Mouse (Mus musculus) gastrocnemius, postnatal 10 days (tissue): Measurements from ENCODE around the gene Tmem94. TPM values are rescaled to one million over a fixed set of nuclear protein-coding genes. Genes with fewer than 3 reads are reported as not detected.

Experiments used
- DNase-seq: peaks from one replicate; pipeline ENCODE4 v3.0.0; 2021; ENCODE audit warnings: mixed read lengths
- microRNA-seq, 2 experiments: library from miRNA; unstranded; fragments of <30 nt; microRNA quantifications; one replicate each; pipeline ENCODE4 v1.2.0; 2021
- total RNA-seq, 2 experiments: library from RNA; stranded (reverse); gene quantifications; 2 replicates each; pipeline ENCODE4 v1.2.3; 2021

Gene Tmem94
- total RNA-seq, 2 experiments from 2014 or later = 55.6 to 60.0 TPM

GRCm38 (mm10) chr11:115832064-115832463 is 66.8 kb downstream of the Tmem94 start:
- DNase-seq = no peak

GRCm38 (mm10) chr11:115832523-115832922 is 67.3 kb downstream of the Tmem94 start:
- peak; percentile 48 for DNase-seq

GRCm38 (mm10) chr11:115833021-115833513 is 67.8 kb downstream of the Tmem94 start:
- no peak for DNase-seq

DNA sequence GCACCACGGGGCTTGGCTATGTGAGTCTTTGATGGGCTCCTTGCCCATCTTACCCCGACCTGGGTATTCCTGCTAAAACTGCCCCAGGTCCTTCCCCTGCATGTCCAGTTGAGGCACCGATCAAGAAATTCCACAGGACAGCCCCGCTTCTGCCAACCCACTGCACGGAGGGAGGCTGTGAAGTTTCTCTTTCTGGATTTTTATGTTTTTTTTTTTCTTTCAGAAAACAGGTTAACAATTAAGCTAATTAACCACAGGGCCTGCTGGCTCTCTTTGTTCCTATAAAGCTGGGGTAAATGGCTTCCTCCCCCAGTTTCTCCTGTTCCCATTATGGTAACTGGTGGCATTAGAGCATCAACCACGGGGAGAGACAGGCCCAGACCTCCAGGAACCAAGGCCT is 68.8 kb downstream of the Tmem94 start:
- no peak for DNase-seq

- peak; percentile 12 for DNase-seq
Measured at GRCm38 (mm10) chr11:115836656-115837395, 71.6 kb downstream of the Tmem94 start.

DNA sequence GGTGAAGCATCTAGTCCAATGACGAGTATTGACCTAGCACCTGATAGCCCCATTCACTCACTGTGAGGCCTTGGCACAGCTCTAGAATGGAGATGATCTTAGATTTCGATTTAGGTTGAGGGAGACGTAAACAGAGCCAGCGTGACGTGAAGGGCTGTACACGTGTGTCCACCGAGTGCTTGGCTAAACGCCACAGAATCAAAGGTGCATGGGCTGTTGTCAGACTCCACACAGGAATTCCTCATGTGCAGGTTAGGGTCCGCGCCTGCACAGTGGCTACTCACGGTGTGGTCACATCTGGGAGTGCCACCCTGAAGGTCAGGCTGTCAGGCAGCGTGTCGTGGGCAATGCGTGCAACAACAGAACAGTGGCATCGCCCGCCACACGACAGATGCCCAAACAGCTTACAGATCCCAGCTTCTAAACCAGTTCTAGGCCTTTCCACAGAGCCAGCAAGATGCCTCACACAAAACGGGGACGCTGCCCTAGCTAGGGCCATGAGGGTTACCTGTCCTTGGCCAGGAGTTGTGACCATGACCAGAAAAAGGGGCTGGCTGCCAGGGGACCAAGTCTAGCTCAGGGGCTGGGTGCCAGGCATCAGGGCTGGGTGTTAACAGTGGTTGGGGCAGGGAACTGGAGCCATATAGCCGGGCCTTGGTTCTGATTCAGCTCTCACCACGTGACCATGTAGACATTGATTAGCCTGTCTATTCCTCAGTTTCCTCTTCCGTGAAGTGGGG is 72.5 kb downstream of the Tmem94 start:
- peak; percentile 16 for DNase-seq

GRCm38 (mm10) chr11:115838895-115839311 is 73.7 kb downstream of the Tmem94 start:
- DNase-seq = peak; percentile 23

- DNase-seq = no peak
Measured at GRCm38 (mm10) chr11:115839732-115840131, 74.5 kb downstream of the Tmem94 start.

- DNase-seq = no peak
Measured at GRCm38 (mm10) chr11:115841044-115841443, 75.8 kb downstream of the Tmem94 start.

GRCm38 (mm10) chr11:115841961-115842550 is 76.8 kb downstream of the Tmem94 start:
- DNase-seq = no peak

GRCm38 (mm10) chr11:115843141-115843890 is 78.1 kb downstream of the Tmem94 start:
- no peak for DNase-seq

GRCm38 (mm10) chr11:115843891-115844239 is 78.6 kb downstream of the Tmem94 start:
- DNase-seq = no peak

DNA sequence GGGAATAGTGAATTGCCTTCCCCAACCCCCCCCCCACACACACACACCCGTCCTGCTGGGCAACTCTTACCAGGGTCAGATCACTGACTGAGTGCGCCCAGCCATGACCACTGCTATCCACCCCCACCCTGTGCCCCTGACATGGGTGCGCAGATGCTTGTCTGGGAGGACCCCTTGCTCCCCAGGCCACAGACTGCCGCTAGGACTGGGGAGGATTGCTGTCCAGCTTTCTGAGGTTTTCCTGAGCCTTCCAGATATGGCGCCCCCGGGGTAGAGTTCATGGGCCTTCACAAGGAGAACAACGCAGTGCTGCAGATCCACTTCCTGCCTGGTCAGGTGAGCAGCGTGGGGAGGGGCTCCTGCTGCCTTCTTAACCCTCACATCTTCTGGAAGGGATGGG is 79.0 kb downstream of the Tmem94 start:
- DNase-seq = no peak

DNA sequence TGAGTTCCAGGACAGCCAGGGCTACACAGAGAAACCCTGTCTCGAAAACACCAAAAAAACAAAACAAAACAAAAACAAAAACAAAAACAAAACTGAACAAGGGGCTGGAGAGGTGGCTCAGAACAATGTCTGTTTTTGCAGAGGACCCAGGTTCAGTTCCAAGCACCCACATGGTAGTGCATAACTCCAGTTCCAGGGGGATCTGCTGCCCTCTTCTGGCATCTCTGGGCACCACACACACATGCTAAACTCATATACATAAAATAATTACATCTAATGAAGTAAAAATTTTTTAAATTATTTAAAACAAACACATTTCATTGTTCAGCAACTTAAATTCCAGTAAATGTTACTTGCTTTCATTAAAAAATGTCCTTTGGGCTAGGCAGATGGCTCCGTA is 80.6 kb downstream of the Tmem94 start:
- DNase-seq = no peak

Small RNA genes lying within 50 kb of the gene (microRNA-seq; reads per million reads assigned to microRNA genes)
- gene Mir5621 = 0 reads per million in 2 experiments

Other genes with a start within 250 kb of the Tmem94 start
- 100 to 1,000 TPM; 182 to 195 TPM for gene Sumo2, start 229.2 kb upstream of the Tmem94 start, total RNA-seq
- gene Nup85, start 201.0 kb upstream of the Tmem94 start, total RNA-seq = 10 to 100 TPM; 23.5 to 33.2 TPM
- gene Mrps7, start 161.5 kb upstream of the Tmem94 start, total RNA-seq = 10 to 100 TPM; 61.1 to 71.6 TPM
- gene Gga3, start 161.4 kb upstream of the Tmem94 start, total RNA-seq = 10 to 100 TPM in 1 of 2 experiments, 1 to 10 TPM in 1; 9.3 to 21.6 TPM
- gene Mif4gd, start 152.5 kb upstream of the Tmem94 start, total RNA-seq = 10 to 100 TPM; 38.3 to 38.7 TPM
- 10 to 100 TPM; 39.7 to 40.0 TPM for gene Slc25a19, start 137.1 kb upstream of the Tmem94 start, total RNA-seq
- gene Grb2, start 56.8 kb upstream of the Tmem94 start, total RNA-seq = 10 to 100 TPM; 93.7 to 95.9 TPM
- 10 to 100 TPM; 16.8 to 22.7 TPM for gene Caskin2, start 48.2 kb downstream of the Tmem94 start, total RNA-seq
- 10 to 100 TPM; 10.3 to 11.1 TPM for gene Tsen54, start 49.3 kb downstream of the Tmem94 start, total RNA-seq
- gene Llgl2, start 58.6 kb downstream of the Tmem94 start, total RNA-seq = 10 to 100 TPM; 16.5 to 17.4 TPM
- gene Myo15b, start 93.0 kb downstream of the Tmem94 start, total RNA-seq = not detected
- gene Smim5, start 134.5 kb downstream of the Tmem94 start, total RNA-seq = 1 to 10 TPM; 3.6 to 4.1 TPM
- not detected for gene Smim6, start 146.6 kb downstream of the Tmem94 start, total RNA-seq
- gene Sap30bp, start 167.8 kb downstream of the Tmem94 start, total RNA-seq = 10 to 100 TPM; 16.6 to 24.5 TPM
- 1 to 10 TPM; 5.4 to 9.1 TPM for gene Recql5, start 168.0 kb downstream of the Tmem94 start, total RNA-seq
- gene Itgb4, start 209.3 kb downstream of the Tmem94 start, total RNA-seq = 1 to 10 TPM; 4.6 to 4.9 TPM
- gene Galk1, start 247.3 kb downstream of the Tmem94 start, total RNA-seq = 10 to 100 TPM; 14.8 to 19.2 TPM